Mouse (Mus musculus): ENCODE measurements around the gene Psmb11.

DNA sequence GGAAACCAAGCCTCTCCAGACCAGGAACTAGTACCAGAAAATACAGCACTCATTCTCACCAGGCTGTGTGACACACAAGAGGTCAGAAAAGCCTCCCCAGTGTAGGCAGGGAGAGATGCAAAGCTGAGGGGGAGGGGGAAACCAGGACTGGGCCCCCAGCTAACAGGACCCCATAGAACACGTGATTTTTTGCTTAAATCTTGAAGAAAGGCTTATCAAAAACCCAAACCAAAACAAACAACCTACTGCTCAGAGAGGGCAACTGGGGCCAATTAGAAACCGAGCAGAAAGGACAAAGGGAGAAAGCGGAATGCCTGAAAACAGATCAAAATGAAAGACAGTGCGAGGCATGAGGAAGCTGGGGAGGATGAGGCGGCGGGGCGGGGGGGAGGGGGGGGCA lies 31.6 kb downstream of the Psmb11 start:
- TF ChIP-seq CTCF (conservative IDR thresholded peaks at IDR 0.05; ENCODE audit: insufficient read depth, insufficient read length, low read depth, low read length), result no peak
- TF ChIP-seq POLR2A (IDR thresholded peaks at IDR 0.05; ENCODE audit: low read depth, low read length), result no peak
